Mouse (Mus musculus) forebrain, embryonic 11.5 days (tissue): ENCODE measurements around the gene Meis2. TPM values are rescaled to one million over a fixed set of nuclear protein-coding genes. Genes with fewer than 3 reads are reported as not detected.

ENCODE experiments used
- ATAC-seq: fragments of 200-750 bp; cut with Nextera tagmentation; replicated peaks from 2 replicates; pipeline ENCODE4 v1.8.0; 2017; ENCODE audit warnings: moderate TSS enrichment; ENCODE audit not compliant: low FRiP score
- DNase-seq: peaks from one replicate; pipeline ENCODE4 v3.0.0-alpha.2; 2017; ENCODE audit warnings: low spot score
- H3K27ac ChIP-seq: fragments of 300-500 bp; sonication (generic); 2 replicates; pipeline ENCODE4 v1.5.1; 2014; ENCODE audit warnings: low read depth, low read length
- H3K27me3 ChIP-seq: fragments of 300-500 bp; sonication (generic); 2 replicates; pipeline ENCODE4 v1.6.1; 2014; ENCODE audit warnings: mild to moderate bottlenecking, low read length, mixed read lengths; ENCODE audit not compliant: control insufficient read depth, insufficient read depth
- H3K36me3 ChIP-seq: fragments of 300-500 bp; sonication (generic); 2 replicates; pipeline ENCODE4 v1.6.1; 2014; ENCODE audit warnings: mild to moderate bottlenecking, low read length, moderate library complexity, mixed read lengths; ENCODE audit not compliant: control insufficient read depth, insufficient read depth
- H3K4me1 ChIP-seq: fragments of 300-500 bp; sonication (generic); replicated peaks from 2 replicates; pipeline ENCODE4 v1.6.1; 2014; ENCODE audit warnings: low read length, mixed read lengths; ENCODE audit not compliant: control insufficient read depth, insufficient read depth
- H3K4me2 ChIP-seq: fragments of 300-500 bp; sonication (generic); 2 replicates; pipeline ENCODE4 v1.6.1; 2014; ENCODE audit warnings: low read depth, mild to moderate bottlenecking, low read length, moderate library complexity, mixed read lengths; ENCODE audit not compliant: severe bottlenecking
- H3K4me3 ChIP-seq: fragments of 300-500 bp; sonication (generic); 2 replicates; pipeline ENCODE4 v1.5.1; 2014; ENCODE audit warnings: low read depth, low read length
- H3K9ac ChIP-seq: fragments of 300-500 bp; sonication (generic); 2 replicates; pipeline ENCODE4 v1.6.1; 2014; ENCODE audit warnings: low read length
- H3K9me3 ChIP-seq: fragments of 300-500 bp; sonication (generic); 2 replicates; pipeline ENCODE4 v1.6.1; 2016; ENCODE audit warnings: low read length, mixed read lengths; ENCODE audit not compliant: control insufficient read depth
- WGBS: fragments of 180-500 bp; shearing (Covaris S2); extraction: QIAGEN DNeasy Blood & Tissue Kit; methylation state at CpG from one replicate; pipeline ENCODE4 v1.1.7; 2014; 5-methylcytosine and 5-hydroxymethylcytosine counted together
- polyA plus RNA-seq: library from polyadenylated mRNA; unstranded; fragments of >200 nt; fragmentation: Nextera tagmentation; extraction: Ambion mirVana; gene quantifications from 2 replicates; pipeline ENCODE4 v1.2.1, GENCODE M21; 2014

Meis2 gene
- polyA plus RNA-seq, 1 experiment from 2014 or later = 77.2 TPM

DNA sequence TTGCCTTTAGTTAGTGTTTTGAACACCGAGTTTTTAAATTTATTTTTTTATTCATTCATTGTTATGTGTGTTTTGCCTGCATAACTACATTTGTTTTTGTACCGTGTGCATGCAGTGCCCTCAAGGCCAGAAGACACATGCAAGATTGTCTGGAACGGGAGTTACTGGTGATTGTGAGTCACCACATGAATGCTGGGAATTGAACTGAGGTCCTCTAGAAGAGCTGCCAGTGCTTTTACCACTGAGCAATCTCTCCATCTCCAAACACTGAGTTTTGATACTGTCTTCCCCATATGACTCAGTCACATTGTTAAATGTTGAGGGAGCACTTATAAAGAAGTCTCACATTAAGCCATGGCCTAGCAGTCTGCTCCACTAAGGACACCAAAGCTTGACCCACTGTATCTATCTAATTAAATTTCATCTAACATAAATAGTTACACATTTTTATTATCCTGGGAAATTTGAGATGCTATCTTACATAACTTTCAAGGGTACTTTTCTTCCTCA lies 94.3 kb downstream of the Meis2 start:
- Histone ChIP-seq H3K4me2 (no peak overlapping the region), H3K9ac (no peak overlapping the region), H3K4me3 (no peak overlapping the region), H3K4me1 (no peaks in the 10 kb centered on the region), H3K27ac (no peak overlapping the region), H3K27me3 (no peaks in the 10 kb centered on the region), H3K36me3 (no peaks in the 10 kb centered on the region), H3K9me3 (no peaks in the 10 kb centered on the region)
- ATAC-seq (no peak), DNase-seq (no peak)
- 85% methylated on average over 3 of the region's 3 CpGs for WGBS

DNA sequence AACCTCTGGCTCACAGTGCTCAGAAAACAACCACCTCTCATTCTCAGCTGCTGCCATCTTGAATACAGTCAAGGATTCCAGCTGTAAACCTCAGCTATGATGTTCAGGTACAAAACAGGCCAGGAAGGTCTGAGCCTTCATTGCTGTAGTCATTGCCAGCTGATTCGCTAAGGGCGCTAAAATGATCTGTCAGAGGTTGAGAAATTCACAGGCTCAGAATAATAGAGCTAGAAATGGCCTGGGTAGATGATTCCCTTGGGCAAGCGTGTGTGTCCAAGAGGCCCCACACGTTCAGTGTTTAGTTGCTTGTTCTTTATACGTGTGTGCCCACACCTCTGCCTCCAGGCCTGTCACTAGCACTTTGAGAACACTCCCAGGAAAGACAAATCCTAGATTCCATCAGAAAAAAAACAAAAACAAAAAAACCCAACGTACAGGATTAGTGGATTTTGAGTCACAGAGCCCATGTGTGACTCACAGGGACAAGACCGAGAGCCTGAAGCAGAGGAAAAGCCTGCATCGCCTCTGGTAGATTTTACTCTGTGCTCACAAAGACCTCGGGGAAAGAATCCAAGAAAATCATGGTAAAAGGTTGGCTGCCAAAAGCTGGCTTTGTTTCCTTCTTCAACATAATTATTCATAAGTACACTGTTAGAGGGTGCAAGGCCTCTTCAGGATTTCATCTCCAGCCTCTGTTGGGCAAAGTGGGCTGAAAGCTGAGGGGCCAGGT lies 95.4 kb downstream of the Meis2 start:
- Histone ChIP-seq H3K4me1 (no peaks in the 10 kb centered on the region), H3K9ac (no peak overlapping the region), H3K36me3 (no peaks in the 10 kb centered on the region), H3K27ac (no peak overlapping the region), H3K4me3 (no peak overlapping the region), H3K9me3 (no peaks in the 10 kb centered on the region), H3K4me2 (no peak overlapping the region), H3K27me3 (no peaks in the 10 kb centered on the region)
- ATAC-seq = no peak
- WGBS = 87% methylated on average over 9 of the region's 9 CpGs
- no peak for DNase-seq

DNA sequence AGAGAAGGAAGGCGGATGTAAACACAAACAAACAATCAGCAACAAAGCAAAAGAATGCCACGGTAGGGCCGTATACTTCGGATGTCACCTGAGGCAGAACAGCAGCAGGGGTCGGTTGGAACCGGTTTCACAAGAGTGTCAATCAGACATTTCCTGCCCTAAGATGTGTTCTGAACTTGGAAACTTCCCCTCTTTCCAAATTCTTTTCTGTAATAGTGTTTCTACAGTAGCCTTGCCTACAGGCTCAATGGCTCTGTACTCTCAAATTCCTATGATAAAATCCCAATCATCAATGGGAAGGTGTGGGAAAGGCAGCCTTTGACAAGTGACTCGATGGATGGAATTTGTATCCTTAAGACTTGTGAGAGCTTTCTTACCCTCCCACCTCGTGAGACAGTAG lies 96.4 kb downstream of the Meis2 start:
- no peak overlapping the region for H3K4me2 ChIP-seq
- H3K9me3 ChIP-seq = no peaks in the 10 kb centered on the region
- DNase-seq (no peak), ATAC-seq (no peak)
- H3K27ac ChIP-seq = no peak overlapping the region
- H3K4me1 ChIP-seq = no peaks in the 10 kb centered on the region
- no peaks in the 10 kb centered on the region for H3K36me3 ChIP-seq
- H3K4me3 ChIP-seq = no peak overlapping the region
- H3K27me3 ChIP-seq = no peaks in the 10 kb centered on the region
- no peak overlapping the region for H3K9ac ChIP-seq
- WGBS = 72% methylated on average over 8 of the region's 8 CpGs

DNA sequence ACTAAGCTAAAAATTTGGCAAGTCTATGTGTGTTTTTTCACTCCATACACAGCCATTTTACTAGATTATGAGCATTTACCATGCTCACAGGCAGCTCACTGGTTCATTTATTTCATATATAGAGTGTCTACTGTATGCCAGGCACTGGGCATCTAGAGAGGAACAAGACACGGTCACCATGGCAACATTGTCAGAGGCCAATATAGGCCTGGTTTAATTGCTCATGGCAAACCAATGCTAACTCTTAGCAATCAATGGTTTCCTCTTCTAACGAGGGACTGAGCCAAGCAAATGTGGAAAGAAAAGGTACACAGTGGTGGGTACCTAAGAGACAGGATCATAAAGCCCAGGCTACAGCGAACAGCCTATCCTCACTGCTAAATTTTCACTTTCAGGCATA lies 100.7 kb downstream of the Meis2 start:
- H3K4me2 ChIP-seq = no peak overlapping the region
- no peaks in the 10 kb centered on the region for H3K9me3 ChIP-seq
- H3K4me1 ChIP-seq = no peaks in the 10 kb centered on the region
- no peaks in the 10 kb centered on the region for H3K36me3 ChIP-seq
- no peak overlapping the region for H3K27ac ChIP-seq
- no peak overlapping the region for H3K4me3 ChIP-seq
- ATAC-seq = no peak
- no peak overlapping the region for H3K9ac ChIP-seq
- DNase-seq = no peak
- H3K27me3 ChIP-seq = no peaks in the 10 kb centered on the region
- WGBS = 84% methylated on average over 3 of the region's 3 CpGs

DNA sequence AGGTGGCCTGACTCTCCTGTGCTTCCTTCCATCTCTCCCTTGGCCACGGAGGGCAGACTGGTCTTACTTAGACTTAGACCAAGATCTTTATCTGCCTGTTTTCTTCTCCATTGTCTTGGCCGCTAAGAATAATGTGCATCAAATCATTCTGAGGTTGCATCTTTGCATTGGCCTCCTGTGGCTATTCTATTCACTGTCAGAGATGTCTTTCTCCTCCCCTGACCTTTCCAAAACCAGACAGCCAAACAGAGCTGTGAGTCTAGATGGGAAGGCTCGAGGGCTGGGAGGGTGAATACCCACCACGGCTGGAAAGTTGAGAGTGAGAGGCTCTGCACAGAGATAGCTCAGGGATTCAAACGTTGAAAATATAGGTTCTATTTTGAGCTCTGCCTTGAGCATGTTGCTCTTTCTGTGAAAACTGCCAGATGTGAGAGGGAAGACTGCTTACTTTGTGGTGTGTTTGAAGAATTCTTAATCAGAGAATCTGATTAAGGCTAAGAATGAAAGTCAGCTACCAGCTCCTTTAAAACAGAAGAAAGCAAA lies 102.3 kb downstream of the Meis2 start:
- H3K27ac ChIP-seq = no peak overlapping the region
- no peak for ATAC-seq
- WGBS = 44% methylated on average over 5 of the region's 5 CpGs

DNA sequence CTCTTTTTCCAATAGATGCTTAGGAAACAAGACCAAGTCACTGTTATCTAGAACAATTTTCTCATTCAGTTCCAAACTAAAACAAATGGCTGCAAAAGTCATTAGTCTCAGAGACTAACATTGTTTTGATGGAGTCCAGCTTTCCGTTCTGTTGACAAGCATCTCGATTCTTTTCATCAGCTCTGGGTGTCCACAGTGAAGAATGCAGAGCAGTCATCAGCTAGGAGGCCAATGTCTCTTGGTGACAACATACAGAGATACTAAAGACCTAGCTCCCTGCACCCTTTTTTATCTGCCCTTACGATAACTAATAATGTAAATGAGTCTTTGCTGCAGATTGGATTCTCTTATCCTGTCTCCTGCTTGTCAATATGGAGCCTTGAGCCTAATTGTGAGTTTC lies 102.9 kb downstream of the Meis2 start:
- no peak overlapping the region for H3K27ac ChIP-seq
- DNase-seq = no peak
- ATAC-seq = no peak
- no peaks in the 10 kb centered on the region for H3K9me3 ChIP-seq
- H3K4me1 ChIP-seq = no peaks in the 10 kb centered on the region
- 82% methylated on average over 3 of the region's 3 CpGs for WGBS
- H3K9ac ChIP-seq = no peak overlapping the region
- no peak overlapping the region for H3K4me2 ChIP-seq
- H3K36me3 ChIP-seq = no peaks in the 10 kb centered on the region
- no peaks in the 10 kb centered on the region for H3K27me3 ChIP-seq
- H3K4me3 ChIP-seq = no peak overlapping the region

More for the DNA sequence above, 102.3 kb downstream of the Meis2 start:
- H3K9ac ChIP-seq = no peak overlapping the region
- no peaks in the 10 kb centered on the region for H3K4me1 ChIP-seq
- H3K27me3 ChIP-seq = no peaks in the 10 kb centered on the region
- no peak for DNase-seq
- no peaks in the 10 kb centered on the region for H3K9me3 ChIP-seq
- H3K36me3 ChIP-seq = no peaks in the 10 kb centered on the region
- no peak overlapping the region for H3K4me3 ChIP-seq
- no peak overlapping the region for H3K4me2 ChIP-seq

DNA sequence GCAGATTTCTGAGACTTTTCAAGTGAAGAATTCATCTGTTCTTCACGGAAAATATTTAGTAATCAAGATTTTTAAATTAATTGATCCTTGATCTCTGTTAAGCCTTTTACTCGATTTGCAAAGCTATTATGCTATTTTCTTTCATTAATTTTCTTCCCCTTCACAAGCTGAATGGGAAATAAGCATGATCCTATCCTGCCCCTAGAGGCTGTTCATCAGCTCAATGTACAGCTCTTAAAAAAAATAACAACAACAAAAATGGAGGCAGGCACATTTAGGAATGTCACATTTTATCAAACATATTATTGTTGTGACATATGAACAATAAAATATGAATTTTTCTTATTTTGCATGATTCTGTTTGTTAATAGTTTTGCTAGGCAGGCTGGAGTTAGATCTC lies 103.5 kb downstream of the Meis2 start:
- Histone ChIP-seq H3K4me2 (no peak overlapping the region), H3K4me1 (no peaks in the 10 kb centered on the region), H3K4me3 (no peak overlapping the region), H3K36me3 (no peaks in the 10 kb centered on the region), H3K27me3 (no peaks in the 10 kb centered on the region), H3K9ac (no peak overlapping the region), H3K27ac (no peak overlapping the region), H3K9me3 (no peaks in the 10 kb centered on the region)
- ATAC-seq = no peak
- WGBS = 63% methylated on average over 2 of the region's 2 CpGs
- no peak for DNase-seq

DNA sequence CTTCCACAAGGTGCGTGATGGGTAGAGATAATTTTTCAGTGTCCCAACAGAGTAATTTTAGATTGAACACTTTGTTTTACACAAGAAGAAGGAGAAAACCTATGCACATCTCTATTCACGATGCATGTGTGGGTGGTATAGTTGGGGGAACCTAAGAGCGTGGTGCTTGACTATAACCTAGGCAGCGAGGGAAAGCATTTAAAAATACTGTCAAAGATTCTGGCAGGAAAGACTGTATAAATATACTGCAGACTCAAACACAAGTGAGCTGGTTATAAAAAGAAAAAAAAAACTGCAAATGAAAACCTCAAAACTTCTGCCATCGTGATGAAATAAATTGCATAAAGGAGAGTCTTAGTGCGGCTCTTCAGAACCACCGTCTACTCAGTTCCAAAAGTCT lies 105.0 kb downstream of the Meis2 start:
- no peaks in the 10 kb centered on the region for H3K27me3 ChIP-seq
- H3K9me3 ChIP-seq = no peaks in the 10 kb centered on the region
- no peaks in the 10 kb centered on the region for H3K36me3 ChIP-seq
- H3K4me1 ChIP-seq = no peaks in the 10 kb centered on the region
- ATAC-seq (no peak), DNase-seq (no peak)
- no peak overlapping the region for H3K4me2 ChIP-seq
- WGBS = 95% methylated on average over 7 of the region's 7 CpGs
- no peak overlapping the region for H3K9ac ChIP-seq
- no peak overlapping the region for H3K27ac ChIP-seq
- no peak overlapping the region for H3K4me3 ChIP-seq

DNA sequence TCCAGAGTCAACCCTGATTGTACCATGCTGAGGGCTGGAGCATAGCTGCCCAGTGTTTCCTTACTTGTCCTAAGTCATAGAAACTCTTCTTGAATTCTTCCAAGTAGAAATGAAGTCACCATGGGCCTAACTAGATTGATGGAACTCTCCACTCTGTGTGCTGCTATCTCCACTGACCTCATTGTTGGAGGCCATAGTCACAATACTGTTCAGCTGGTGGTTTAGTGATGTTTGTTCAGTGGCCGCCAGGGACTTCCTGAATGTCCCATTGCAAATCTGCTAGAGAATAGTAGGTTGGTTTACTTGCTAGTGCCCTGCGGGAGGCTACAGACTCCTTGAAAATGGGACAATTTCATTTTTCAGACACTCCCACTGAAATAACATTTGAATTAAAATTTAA lies 108.9 kb downstream of the Meis2 start:
- Histone ChIP-seq H3K27ac (no peak overlapping the region), H3K9me3 (no peaks in the 10 kb centered on the region), H3K27me3 (no peaks in the 10 kb centered on the region), H3K9ac (no peak overlapping the region), H3K4me2 (no peak overlapping the region), H3K36me3 (no peaks in the 10 kb centered on the region), H3K4me1 (no peaks in the 10 kb centered on the region), H3K4me3 (no peak overlapping the region)
- DNase-seq = no peak
- ATAC-seq = no peak
- 80% methylated on average over 2 of the region's 2 CpGs for WGBS
